Comparison of ENCODE assay signal across 12 mouse cellular contexts in genomic region chr17:56815057-56815345, GRCm38 (mm10). TPM values are rescaled to one million over a fixed set of nuclear protein-coding genes. Genes with fewer than 3 reads are reported as not detected.
DNase-seq lines count a peak whose midpoint lies in the region; ATAC-seq lines count a peak whose summit lies in the region.
"Had no signal": no experiment of that assay in that cellular context is flagged by ENCODE, and none has a peak within 500 bp of the region (broad histone marks: within the 10 kb centered on the region; RNA-seq: fewer than 3 reads in every experiment).

No protein-coding gene starts in this region.

- no peaks in the 10 kb centered on the region for H3K27me3 ChIP-seq in heart, embryonic 12.5 days (replicated peaks)
- no peaks in the 10 kb centered on the region for H3K27me3 ChIP-seq in midbrain, embryonic 15.5 days (replicated peaks)
- H3K27me3 ChIP-seq: embryonic facial prominence, embryonic 13.5 days; liver, embryonic 13.5 days had no signal

- DNase-seq in heart, postnatal 36 days = no peak
- DNase-seq in heart, postnatal 25 days (ENCODE audit: low spot score) = peak; percentile 31
- DNase-seq in right cerebral cortex, postnatal 25 days = no peak
- no peak for DNase-seq in adrenal gland, postnatal 25 days
- no peak for DNase-seq in B cell, adult 2 months
- DNase-seq: liver, embryonic 13.5 days had no signal

- H3K9me3 ChIP-seq in heart, embryonic 12.5 days (replicated peaks) = no peaks in the 10 kb centered on the region
- no peaks in the 10 kb centered on the region for H3K9me3 ChIP-seq in midbrain, embryonic 15.5 days
- H3K9me3 ChIP-seq: embryonic facial prominence, embryonic 13.5 days; liver, embryonic 13.5 days had no signal

- intact Hi-C loops in heart, postnatal 36 days (cut with DNase I) = loop anchor here (2.0 kb wide), 1 partner anchor 16 kb away; the partner anchor contains the start of gene Rfx2
- intact Hi-C loops in heart, postnatal 25 days (cut with DNase I) = loop anchor here (10.0 kb wide), 1 partner anchor 440 kb away; no protein-coding TSS in a partner anchor

- no peak for ATAC-seq in heart, embryonic 12.5 days (ENCODE audit: insufficient number of reproducible peaks, low FRiP score)
- peak; percentile 12 for ATAC-seq in midbrain, embryonic 15.5 days (replicated peaks)

- H3K36me3 ChIP-seq in heart, embryonic 12.5 days = no peaks in the 10 kb centered on the region
- no peaks in the 10 kb centered on the region for H3K36me3 ChIP-seq in midbrain, embryonic 15.5 days (replicated peaks)
- H3K36me3 ChIP-seq: embryonic facial prominence, embryonic 13.5 days had no signal

- no peak overlapping the region for H3K4me2 ChIP-seq in heart, embryonic 12.5 days
- H3K4me2 ChIP-seq in midbrain, embryonic 15.5 days = peak overlapping the region; percentile 44
- H3K4me2 ChIP-seq: embryonic facial prominence, embryonic 13.5 days; liver, embryonic 13.5 days had no signal

- 0 out of 2 replicates have a peak overlapping the region, but pooled peaks have one; percentile 31 for H3K9ac ChIP-seq in heart, embryonic 12.5 days
- no peak overlapping the region for H3K9ac ChIP-seq in midbrain, embryonic 15.5 days
- H3K9ac ChIP-seq: embryonic facial prominence, embryonic 13.5 days; liver, embryonic 13.5 days had no signal

- H3K4me1 ChIP-seq in heart, embryonic 12.5 days (replicated peaks) = peaks cover 41% of the 10 kb centered on the region
- peaks cover 11% of the 10 kb centered on the region; the same call in 1 of the 2 replicates for H3K4me1 ChIP-seq in brown adipose tissue, adult 24 weeks (ENCODE audit: control insufficient read depth, insufficient read depth, insufficient read length, low read length)
- H3K4me1 ChIP-seq in midbrain, embryonic 15.5 days = peaks cover 36% of the 10 kb centered on the region

- peak overlapping the region; percentile 45; the same call in 1 of the 2 replicates for H3K27ac ChIP-seq in heart, embryonic 12.5 days (ENCODE audit: poor library complexity, severe bottlenecking)
- H3K27ac ChIP-seq in brown adipose tissue, adult 24 weeks (replicated peaks; ENCODE audit: low read depth, low read length) = peak overlapping the region; percentile 64
- peak overlapping the region; percentile 87 for H3K27ac ChIP-seq in midbrain, embryonic 15.5 days
- H3K27ac ChIP-seq: embryonic facial prominence, embryonic 13.5 days; liver, embryonic 13.5 days had no signal

- 85% methylated on average over 3 of the region's 3 CpGs for WGBS in heart, embryonic 12.5 days
- 35% methylated on average over 3 of the region's 3 CpGs for WGBS in midbrain, embryonic 15.5 days

- H3K4me3 ChIP-seq in heart, embryonic 12.5 days = no peak overlapping the region
- H3K4me3 ChIP-seq in brown adipose tissue, adult 24 weeks (ENCODE audit: insufficient read depth, low read depth, low read length) = no peak overlapping the region
- H3K4me3 ChIP-seq in midbrain, embryonic 15.5 days = no peak overlapping the region
- H3K4me3 ChIP-seq: embryonic facial prominence, embryonic 13.5 days; liver, embryonic 13.5 days had no signal

RNA-seq across cellular contexts. Expression of gene Rfx2, which starts 15.8 kb away (rescaled TPM):
- polyA plus RNA-seq in heart, embryonic 12.5 days (2016; fragmentation: Nextera tagmentation; extraction: Ambion mirVana) = 3.8 and 4.4 TPM in 2 replicates
- total RNA-seq in heart, postnatal 36 days (2021) = 1 to 10 TPM; 2.9 to 5.5 TPM
- polyA plus RNA-seq in brown adipose tissue, adult 24 weeks (2012; ENCODE audit: insufficient read depth, insufficient read length, missing spikeins) = 2.5 and 3.0 TPM in 2 replicates
- 1 to 10 TPM; 3.2 to 4.6 TPM for total RNA-seq in heart, postnatal 25 days (2021)
- polyA plus RNA-seq in midbrain, embryonic 15.5 days (2015; fragmentation: Nextera tagmentation; extraction: Ambion mirVana) = 5.4 and 6.0 TPM in 2 replicates
- total RNA-seq in adrenal gland, postnatal 25 days (2021) = 6.9 and 11.1 TPM in 2 replicates

RNA-seq across cellular contexts. Expression of gene Prr22, which starts 45.0 kb away (rescaled TPM):
- 1.0 and 1.4 TPM in 2 replicates for polyA plus RNA-seq in heart, embryonic 12.5 days (2016; fragmentation: Nextera tagmentation; extraction: Ambion mirVana)
- under 1 TPM in 1 of 2 experiments, not detected in 1; 0.58 TPM for total RNA-seq in heart, postnatal 36 days (2021)
- not detected in 2 replicates for polyA plus RNA-seq in brown adipose tissue, adult 24 weeks (2012; ENCODE audit: insufficient read depth, insufficient read length, missing spikeins)
- under 1 TPM; 0.13 to 0.22 TPM for total RNA-seq in heart, postnatal 25 days (2021)
- polyA plus RNA-seq in midbrain, embryonic 15.5 days (2015; fragmentation: Nextera tagmentation; extraction: Ambion mirVana) = 1.4 TPM in 2 replicates
- 0.79 and 1.5 TPM in 2 replicates for total RNA-seq in adrenal gland, postnatal 25 days (2021)

RNA-seq across cellular contexts. Expression of gene Dus3l, which starts 50.4 kb away (rescaled TPM):
- polyA plus RNA-seq in heart, embryonic 12.5 days (2016; fragmentation: Nextera tagmentation; extraction: Ambion mirVana) = 33.3 and 34.8 TPM in 2 replicates
- 10 to 100 TPM; 18.8 to 20.3 TPM for total RNA-seq in heart, postnatal 36 days (2021)
- polyA plus RNA-seq in brown adipose tissue, adult 24 weeks (2012; ENCODE audit: insufficient read depth, insufficient read length, missing spikeins) = 4.6 and 13.1 TPM in 2 replicates
- total RNA-seq in heart, postnatal 25 days (2021) = 10 to 100 TPM; 18.3 to 18.8 TPM
- 100.0 and 104 TPM in 2 replicates for polyA plus RNA-seq in midbrain, embryonic 15.5 days (2015; fragmentation: Nextera tagmentation; extraction: Ambion mirVana)
- 41.9 and 47.4 TPM in 2 replicates for total RNA-seq in adrenal gland, postnatal 25 days (2021)

RNA-seq across cellular contexts. Expression of gene Nrtn, which starts 57.7 kb away (rescaled TPM):
- 7.5 and 9.0 TPM in 2 replicates for polyA plus RNA-seq in heart, embryonic 12.5 days (2016; fragmentation: Nextera tagmentation; extraction: Ambion mirVana)
- 10 to 100 TPM; 27.5 to 29.4 TPM for total RNA-seq in heart, postnatal 36 days (2021)
- polyA plus RNA-seq in brown adipose tissue, adult 24 weeks (2012; ENCODE audit: insufficient read depth, insufficient read length, missing spikeins) = 5.1 and 7.5 TPM in 2 replicates
- total RNA-seq in heart, postnatal 25 days (2021) = 10 to 100 TPM; 25.7 to 28.8 TPM
- polyA plus RNA-seq in midbrain, embryonic 15.5 days (2015; fragmentation: Nextera tagmentation; extraction: Ambion mirVana) = 4.1 and 4.6 TPM in 2 replicates
- 3.8 and 5.3 TPM in 2 replicates for total RNA-seq in adrenal gland, postnatal 25 days (2021)

RNA-seq across cellular contexts. Expression of gene Acsbg2, which starts 59.2 kb away (rescaled TPM):
- polyA plus RNA-seq in heart, embryonic 12.5 days (2016; fragmentation: Nextera tagmentation; extraction: Ambion mirVana) = not detected in 2 replicates
- total RNA-seq in heart, postnatal 36 days (2021) = not detected
- not detected in 2 replicates for polyA plus RNA-seq in brown adipose tissue, adult 24 weeks (2012; ENCODE audit: insufficient read depth, insufficient read length, missing spikeins)
- not detected for total RNA-seq in heart, postnatal 25 days (2021)
- not detected in 2 replicates for polyA plus RNA-seq in midbrain, embryonic 15.5 days (2015; fragmentation: Nextera tagmentation; extraction: Ambion mirVana)
- 0.71 and 0.76 TPM in 2 replicates for total RNA-seq in adrenal gland, postnatal 25 days (2021)
- total RNA-seq: layer of hippocampus, postnatal 10 days had no signal
- polyA plus RNA-seq: C2C12; embryonic facial prominence, embryonic 13.5 days; liver, embryonic 13.5 days had no signal
